Mouse (Mus musculus) forebrain, postnatal 0 days (tissue): ENCODE measurements around the gene Bcl2l2. TPM values are rescaled to one million over a fixed set of nuclear protein-coding genes. Genes with fewer than 3 reads are reported as not detected.

Experiments
- ATAC-seq: fragments of 200-750 bp; cut with Nextera tagmentation; 2 replicates; pipeline ENCODE4 v1.8.0; 2017; ENCODE audit warnings: mild to moderate bottlenecking, moderate library complexity
- DNase-seq: peaks from one replicate; pipeline ENCODE4 v3.0.0-alpha.2; 2015
- H3K27ac ChIP-seq: fragments of 300-500 bp; sonication (generic); 2 replicates; pipeline ENCODE4 v1.5.1; 2014; ENCODE audit warnings: low read depth, mild to moderate bottlenecking, antibody characterized with exemption, low read length, moderate library complexity, mixed read lengths
- H3K27me3 ChIP-seq: fragments of 300-500 bp; sonication (generic); 2 replicates; pipeline ENCODE4 v1.6.1; 2014; ENCODE audit warnings: mild to moderate bottlenecking, low read length, mixed read lengths; ENCODE audit not compliant: insufficient read depth
- H3K36me3 ChIP-seq: fragments of 300-500 bp; sonication (generic); 2 replicates; pipeline ENCODE4 v1.6.1; 2014; ENCODE audit warnings: mild to moderate bottlenecking, moderate library complexity; ENCODE audit not compliant: insufficient read depth
- H3K4me1 ChIP-seq: fragments of 300-500 bp; sonication (generic); 2 replicates; pipeline ENCODE4 v1.6.1; 2014; ENCODE audit warnings: antibody characterized with exemption; ENCODE audit not compliant: insufficient read depth
- H3K4me2 ChIP-seq: fragments of 300-500 bp; sonication (generic); 2 replicates; pipeline ENCODE4 v1.6.1; 2014; ENCODE audit warnings: low read depth, mild to moderate bottlenecking, moderate library complexity
- H3K4me3 ChIP-seq: fragments of 300-500 bp; sonication (generic); 2 replicates; pipeline ENCODE4 v1.5.1; 2014; ENCODE audit warnings: low read depth, low read length, mixed read lengths
- H3K9ac ChIP-seq: fragments of 300-500 bp; sonication (generic); 2 replicates; pipeline ENCODE4 v1.6.1; 2014; ENCODE audit warnings: mild to moderate bottlenecking
- H3K9me3 ChIP-seq: fragments of 300-500 bp; sonication (generic); 2 replicates; pipeline ENCODE4 v1.6.1; 2016; ENCODE audit warnings: low read length
- CTCF ChIP-seq: sonication (generic); IDR thresholded peaks from 2 replicates; pipeline ENCODE4 v1.5.1; 2016; ENCODE audit warnings: antibody characterized with exemption, control low read depth, low read depth
- WGBS: fragments of 180-500 bp; shearing (Covaris S2); extraction: QIAGEN DNeasy Blood & Tissue Kit; methylation state at CpG from one replicate; pipeline ENCODE4 v1.1.7; 2014; 5-methylcytosine and 5-hydroxymethylcytosine counted together
- polyA plus RNA-seq: library from polyadenylated mRNA; unstranded; fragments of >200 nt; fragmentation: Nextera tagmentation; extraction: Ambion mirVana; gene quantifications from 2 replicates; pipeline ENCODE4 v1.2.1, GENCODE M21; 2015
- total RNA-seq: library from RNA; depleted of rRNA; stranded (reverse); fragments of >200 nt; gene quantifications from 2 replicates; pipeline ENCODE4 v1.2.3, GENCODE M21; 2014

The Bcl2l2 gene
- total and polyA plus RNA-seq, 2 experiments from 2014 or later = 2.9 to 38.0 TPM

GRCm38 (mm10) chr14:54885309-54885708 lies 2.1 kb downstream of the Bcl2l2 start:
- WGBS = 96% methylated on average over 11 of the region's 11 CpGs
- no peak for TF ChIP-seq CTCF
- H3K4me3 ChIP-seq = no peak overlapping the region
- peaks cover 17% of the 10 kb centered on the region for H3K36me3 ChIP-seq
- no peaks in the 10 kb centered on the region for H3K9me3 ChIP-seq
- no peak for DNase-seq
- no peak for ATAC-seq
- no peak overlapping the region for H3K27ac ChIP-seq
- no peak overlapping the region for H3K4me2 ChIP-seq
- H3K27me3 ChIP-seq = no peaks in the 10 kb centered on the region
- H3K9ac ChIP-seq = no peak overlapping the region
- H3K4me1 ChIP-seq = peaks cover 15% of the 10 kb centered on the region; the same call in 1 of the 2 replicates

GRCm38 (mm10) chr14:54892200-54892599 lies 9.0 kb downstream of the Bcl2l2 start, which contains the start of gene Pabpn1:
Pabpn1 (plus strand) TSS chr14:54892500.
- H3K27ac ChIP-seq = peak within 1 kb of the TSS; percentile 66
- no peak for TF ChIP-seq CTCF
- H3K4me2 ChIP-seq = peak within 1 kb of the TSS; percentile 46
- peaks cover 21% of the 10 kb centered on the region for H3K36me3 ChIP-seq
- 0 out of 2 replicates have a peak within 1 kb of the TSS, but pooled peaks have one; percentile 22 for H3K9ac ChIP-seq
- WGBS = 93% methylated on average over 3 of the region's 3 CpGs
- no peaks in the 10 kb centered on the region for H3K4me1 ChIP-seq
- H3K9me3 ChIP-seq = no peaks in the 10 kb centered on the region
- H3K27me3 ChIP-seq = no peaks in the 10 kb centered on the region
- ATAC-seq (no peak), DNase-seq (no peak)
- H3K4me3 ChIP-seq = peak within 1 kb of the TSS; percentile 98

- under 1% methylated on average over 38 of the region's 38 CpGs for WGBS
- Histone ChIP-seq H3K4me1 (no peaks in the 10 kb centered on the region), H3K4me3 (peak overlapping the region; percentile 98), H3K9ac (peak overlapping the region; percentile 99), H3K36me3 (peaks cover 29% of the 10 kb centered on the region), H3K27me3 (no peaks in the 10 kb centered on the region), H3K4me2 (peak overlapping the region; percentile 62), H3K9me3 (no peaks in the 10 kb centered on the region), H3K27ac (peak overlapping the region; percentile 98)
- no peak; the same call in 1 of the 2 replicates for TF ChIP-seq CTCF
- DNase-seq (peak; percentile 99), ATAC-seq (peak; percentile 97)
These were observed 10.5 kb downstream of the Bcl2l2 start for GRCm38 (mm10) chr14:54893651-54894181.

GRCm38 (mm10) chr14:54894296-54895151 lies 11.3 kb downstream of the Bcl2l2 start:
- peak overlapping the region; percentile 98 for H3K27ac ChIP-seq
- H3K9me3 ChIP-seq = no peaks in the 10 kb centered on the region
- WGBS = under 1% methylated on average over 54 of the region's 54 CpGs
- ATAC-seq = peak; percentile 30
- peak overlapping the region; percentile 99 for H3K9ac ChIP-seq
- H3K36me3 ChIP-seq = peaks cover 34% of the 10 kb centered on the region
- DNase-seq = peak; percentile 72
- H3K4me1 ChIP-seq = no peaks in the 10 kb centered on the region
- no peaks in the 10 kb centered on the region for H3K27me3 ChIP-seq
- peak overlapping the region; percentile 62 for H3K4me2 ChIP-seq
- H3K4me3 ChIP-seq = peak overlapping the region; percentile 98
- no peak for TF ChIP-seq CTCF

GRCm38 (mm10) chr14:54897445-54897844 lies 14.3 kb downstream of the Bcl2l2 start:
- Histone ChIP-seq H3K4me3 (no peak overlapping the region), H3K9ac (no peak overlapping the region), H3K4me1 (no peaks in the 10 kb centered on the region), H3K4me2 (no peak overlapping the region), H3K27me3 (no peaks in the 10 kb centered on the region), H3K27ac (no peak overlapping the region), H3K9me3 (no peaks in the 10 kb centered on the region), H3K36me3 (peaks cover 34% of the 10 kb centered on the region)
- ATAC-seq (no peak), DNase-seq (no peak)
- TF ChIP-seq CTCF = no peak
- WGBS = 71% methylated on average over 2 of the region's 2 CpGs

GRCm38 (mm10) chr14:54900383-54900782 lies 17.2 kb downstream of the Bcl2l2 start:
- peak overlapping the region; percentile 15; the same call in 1 of the 2 replicates for H3K27ac ChIP-seq
- no peak overlapping the region for H3K4me3 ChIP-seq
- H3K4me1 ChIP-seq = no peaks in the 10 kb centered on the region
- H3K4me2 ChIP-seq = no peak overlapping the region
- no peak overlapping the region for H3K9ac ChIP-seq
- ATAC-seq (peak; percentile 82), DNase-seq (peak; percentile 90)
- H3K27me3 ChIP-seq = no peaks in the 10 kb centered on the region
- H3K36me3 ChIP-seq = peaks cover 43% of the 10 kb centered on the region
- TF ChIP-seq CTCF = peak; percentile 89
- H3K9me3 ChIP-seq = no peaks in the 10 kb centered on the region
- WGBS = 1% methylated on average over 3 of the region's 3 CpGs

- H3K4me2 ChIP-seq = no peak overlapping the region
- H3K27me3 ChIP-seq = no peaks in the 10 kb centered on the region
- no peak overlapping the region for H3K9ac ChIP-seq
- no peak for DNase-seq
- TF ChIP-seq CTCF = no peak
- H3K36me3 ChIP-seq = peaks cover 45% of the 10 kb centered on the region
- no peaks in the 10 kb centered on the region for H3K4me1 ChIP-seq
- WGBS = 93% methylated on average over 4 of the region's 4 CpGs
- H3K4me3 ChIP-seq = no peak overlapping the region
- ATAC-seq = no peak
- H3K9me3 ChIP-seq = no peaks in the 10 kb centered on the region
- H3K27ac ChIP-seq = no peak overlapping the region
These were observed 20.5 kb downstream of the Bcl2l2 start for GRCm38 (mm10) chr14:54903641-54904040.
